Mouse (Mus musculus): ENCODE measurements around the gene Unk.

Gene Unk

GRCm38 (mm10) chr11:116058022-116058614 lies 28.0 kb downstream of the Unk start:
- in situ Hi-C loops (cut with MboI; ENCODE audit: unreplicated experiment in 2 of 2): no loop called here

- in situ Hi-C loops (cut with MboI; ENCODE audit: unreplicated experiment in 2 of 2): no loop called here
These were observed 29.0 kb downstream of the Unk start for GRCm38 (mm10) chr11:116058868-116059690.

- in situ Hi-C loops (cut with MboI; ENCODE audit: unreplicated experiment in 2 of 2): no loop called here
These were observed 29.5 kb downstream of the Unk start for GRCm38 (mm10) chr11:116059691-116060025.

GRCm38 (mm10) chr11:116060596-116060995 lies 30.5 kb downstream of the Unk start:
- in situ Hi-C loops (cut with MboI; ENCODE audit: unreplicated experiment in 2 of 2): no loop called here

GRCm38 (mm10) chr11:116061641-116062415 lies 31.7 kb downstream of the Unk start:
- in situ Hi-C loops (cut with MboI; ENCODE audit: unreplicated experiment in 2 of 2): no loop called here

- in situ Hi-C loops (cut with MboI; ENCODE audit: unreplicated experiment in 2 of 2): no loop called here
These were observed 32.4 kb downstream of the Unk start for GRCm38 (mm10) chr11:116062521-116062920.

- in situ Hi-C loops (cut with MboI; ENCODE audit: unreplicated experiment in 2 of 2): no loop called here
These were observed 33.4 kb downstream of the Unk start for GRCm38 (mm10) chr11:116063562-116063961.

- in situ Hi-C loops (cut with MboI; ENCODE audit: unreplicated experiment in 2 of 2): no loop called here
These were observed 34.2 kb downstream of the Unk start for GRCm38 (mm10) chr11:116064187-116064867.

- in situ Hi-C loops (cut with MboI; ENCODE audit: unreplicated experiment in 2 of 2): no loop called here
These were observed 35.2 kb downstream of the Unk start for GRCm38 (mm10) chr11:116065345-116065744.

GRCm38 (mm10) chr11:116071510-116071909 lies 41.4 kb downstream of the Unk start:
- in situ Hi-C loops (cut with MboI; ENCODE audit: unreplicated experiment in 2 of 2): loop anchor here (5.0 kb wide), 1 partner anchor 39 kb away; the partner anchor contains the start of gene Unk (in 2 of the 2)

- in situ Hi-C loops (cut with MboI; ENCODE audit: unreplicated experiment in 2 of 2): loop anchor here (5.0 kb wide), 1 partner anchor 40 kb away; the partner anchor contains the start of gene Unk (in 2 of the 2)
These were observed 42.5 kb downstream of the Unk start for GRCm38 (mm10) chr11:116072608-116073007.

GRCm38 (mm10) chr11:116074436-116074991 lies 44.4 kb downstream of the Unk start:
- in situ Hi-C loops (cut with MboI; ENCODE audit: unreplicated experiment in 2 of 2): loop anchor here (5.0 kb wide), 1 partner anchor 42 kb away; the partner anchor contains the start of gene Unk (in 2 of the 2)

GRCm38 (mm10) chr11:116075539-116076265 lies 45.6 kb downstream of the Unk start:
- in situ Hi-C loops (cut with MboI; ENCODE audit: unreplicated experiment in 2 of 2): no loop called here

GRCm38 (mm10) chr11:116076266-116076540 lies 46.1 kb downstream of the Unk start:
- in situ Hi-C loops (cut with MboI; ENCODE audit: unreplicated experiment in 2 of 2): no loop called here

- in situ Hi-C loops (cut with MboI; ENCODE audit: unreplicated experiment in 2 of 2): no loop called here
These were observed 46.7 kb downstream of the Unk start for GRCm38 (mm10) chr11:116076836-116077235.

- in situ Hi-C loops (cut with MboI; ENCODE audit: unreplicated experiment in 2 of 2): no loop called here
These were observed 47.5 kb downstream of the Unk start, which contains the start of gene Unc13d for GRCm38 (mm10) chr11:116077446-116078204. Gene Unc13d, minus strand, starts transcription at chr11:116077961.

- in situ Hi-C loops (cut with MboI; ENCODE audit: unreplicated experiment in 2 of 2): no loop called here
These were observed 48.1 kb downstream of the Unk start for GRCm38 (mm10) chr11:116078221-116078620.

GRCm38 (mm10) chr11:116078676-116079320 lies 48.7 kb downstream of the Unk start:
- in situ Hi-C loops (cut with MboI; ENCODE audit: unreplicated experiment in 2 of 2): no loop called here

- in situ Hi-C loops (cut with MboI; ENCODE audit: unreplicated experiment in 2 of 2): no loop called here
These were observed 49.4 kb downstream of the Unk start for GRCm38 (mm10) chr11:116079511-116079910.

Measured in v-Abl transformed pro-B cells (cell line).